Mouse (Mus musculus) Muller cell, postnatal 12 days (primary cell): ENCODE data around the gene Gart.

Experiments
- DNase-seq: peaks from one replicate; pipeline ENCODE4 v3.0.0-alpha.2; 2015; ENCODE audit errors: inconsistent ontology term

Gene Gart

GRCm38 (mm10) chr16:91646681-91647419 lies at the start of gene Gart:
TSS of gene Gart (minus strand) at chr16:91646952.
- peak; percentile 95 for DNase-seq

GRCm38 (mm10) chr16:91695108-91695755 lies 48.5 kb upstream of the Gart start:
- DNase-seq = no peak

GRCm38 (mm10) chr16:91694455-91695084 lies 47.8 kb upstream of the Gart start:
- DNase-seq = peak; percentile 58

- DNase-seq = no peak
These were observed 43.0 kb upstream of the Gart start for GRCm38 (mm10) chr16:91689791-91690190.

- DNase-seq = peak; percentile 95
These were observed 42.0 kb upstream of the Gart start, which contains the start of gene Donson for GRCm38 (mm10) chr16:91688619-91689334. TSS of gene Donson (minus strand) at chr16:91688770.

GRCm38 (mm10) chr16:91688023-91688618 lies 41.4 kb upstream of the Gart start:
- no peak for DNase-seq

- DNase-seq = no peak
These were observed 39.6 kb upstream of the Gart start for GRCm38 (mm10) chr16:91686369-91686768.

- no peak for DNase-seq
These were observed 38.8 kb upstream of the Gart start for GRCm38 (mm10) chr16:91685526-91685925.

GRCm38 (mm10) chr16:91680656-91681055 lies 33.9 kb upstream of the Gart start:
- no peak for DNase-seq

GRCm38 (mm10) chr16:91678147-91678911 lies 31.6 kb upstream of the Gart start:
- no peak for DNase-seq

- no peak for DNase-seq
These were observed 27.7 kb upstream of the Gart start for GRCm38 (mm10) chr16:91674500-91674899.

- no peak for DNase-seq
These were observed 17.0 kb upstream of the Gart start for GRCm38 (mm10) chr16:91663795-91664194.

- DNase-seq = no peak
These were observed 15.6 kb upstream of the Gart start for GRCm38 (mm10) chr16:91662336-91662735.

GRCm38 (mm10) chr16:91661397-91661796 lies 14.6 kb upstream of the Gart start:
- DNase-seq = no peak

- DNase-seq = no peak
These were observed 13.0 kb upstream of the Gart start for GRCm38 (mm10) chr16:91659798-91660197.

- DNase-seq = no peak
These were observed 11.7 kb upstream of the Gart start for GRCm38 (mm10) chr16:91658471-91658870.

GRCm38 (mm10) chr16:91657285-91657684 lies 10.5 kb upstream of the Gart start:
- DNase-seq = no peak

- DNase-seq = no peak
These were observed 8.5 kb upstream of the Gart start for GRCm38 (mm10) chr16:91655285-91655684.

- no peak for DNase-seq
These were observed 5.4 kb upstream of the Gart start for GRCm38 (mm10) chr16:91652191-91652590.

GRCm38 (mm10) chr16:91649781-91650180 lies 3.0 kb upstream of the Gart start:
- no peak for DNase-seq

GRCm38 (mm10) chr16:91649246-91649645 lies 2.5 kb upstream of the Gart start:
- DNase-seq = no peak
